Mouse (Mus musculus) heart, postnatal 25 days (tissue): ENCODE data around the gene Atp13a2. TPM values are rescaled to one million over a fixed set of nuclear protein-coding genes. Genes with fewer than 3 reads are reported as not detected.

ENCODE experiments used
- DNase-seq: peaks from one replicate; pipeline ENCODE4 v3.0.0; 2022; ENCODE audit warnings: low spot score
- intact Hi-C: fragments of 180-260 bp; cut with DNase I; formaldehyde crosslinking; loops from one replicate; pipeline ENCODE4 v1.15.1; 2025
- total RNA-seq, 2 experiments: library from RNA; stranded (reverse); gene quantifications; 2 replicates each; pipeline ENCODE4 v1.2.3; 2021

Gene Atp13a2
- total RNA-seq, 2 experiments from 2014 or later = 16.5 to 19.4 TPM

GRCm38 (mm10) chr4:141020811-141021613 lies 34.3 kb downstream of the Atp13a2 start:
- intact Hi-C loops = no loop called here
- peak; percentile 55 for DNase-seq

GRCm38 (mm10) chr4:141021614-141021929 lies 34.9 kb downstream of the Atp13a2 start:
- DNase-seq = no peak
- intact Hi-C loops = no loop called here

GRCm38 (mm10) chr4:141024052-141024451 lies 37.4 kb downstream of the Atp13a2 start:
- no peak for DNase-seq
- intact Hi-C loops = no loop called here

- intact Hi-C loops = no loop called here
- no peak for DNase-seq
Measured at GRCm38 (mm10) chr4:141024992-141025391, 38.3 kb downstream of the Atp13a2 start.

- no peak for DNase-seq
- intact Hi-C loops = loop anchor here (1.0 to 10.0 kb wide), 3 partner anchors 48 to 236 kb away; no protein-coding TSS in a partner anchor
Measured at GRCm38 (mm10) chr4:141030541-141031206, 44.0 kb downstream of the Atp13a2 start.

GRCm38 (mm10) chr4:141031733-141032132 lies 45.1 kb downstream of the Atp13a2 start:
- intact Hi-C loops = loop anchor here (1.0 to 10.0 kb wide), 3 partner anchors 49 to 237 kb away; no protein-coding TSS in a partner anchor
- peak; percentile 56 for DNase-seq

- DNase-seq = no peak
- intact Hi-C loops = loop anchor here (5.0 to 10.0 kb wide), 2 partner anchors 52 to 239 kb away; no protein-coding TSS in a partner anchor
Measured at GRCm38 (mm10) chr4:141033606-141034549, 47.2 kb downstream of the Atp13a2 start.

- DNase-seq = no peak
- intact Hi-C loops = no loop called here
Measured at GRCm38 (mm10) chr4:141041117-141041516, 54.4 kb downstream of the Atp13a2 start.

GRCm38 (mm10) chr4:141044816-141045215 lies 58.1 kb downstream of the Atp13a2 start:
- intact Hi-C loops = loop anchor here (1.0 kb wide), 1 partner anchor 20 kb away; no protein-coding TSS in a partner anchor
- DNase-seq = no peak

- intact Hi-C loops = no loop called here
- DNase-seq = no peak
Measured at GRCm38 (mm10) chr4:141048810-141049475, 62.3 kb downstream of the Atp13a2 start.

GRCm38 (mm10) chr4:141049476-141049835 lies 62.8 kb downstream of the Atp13a2 start:
- no peak for DNase-seq
- intact Hi-C loops = no loop called here

GRCm38 (mm10) chr4:141052442-141052841 lies 65.8 kb downstream of the Atp13a2 start:
- intact Hi-C loops = no loop called here
- DNase-seq = no peak

GRCm38 (mm10) chr4:141053138-141053537 lies 66.5 kb downstream of the Atp13a2 start:
- no peak for DNase-seq
- intact Hi-C loops = no loop called here

- intact Hi-C loops = no loop called here
- no peak for DNase-seq
Measured at GRCm38 (mm10) chr4:141053568-141054161, 67.0 kb downstream of the Atp13a2 start.

Other genes with a start within 250 kb of the Atp13a2 start
- gene Padi6, start 244.2 kb upstream of the Atp13a2 start, total RNA-seq = not detected
- under 1 TPM; 0.73 to 0.98 TPM for gene Padi4, start 212.6 kb upstream of the Atp13a2 start, total RNA-seq
- gene Padi3, start 176.2 kb upstream of the Atp13a2 start, total RNA-seq = under 1 TPM in 1 of 2 experiments, not detected in 1; 0.20 TPM
- not detected for gene Padi1, start 141.1 kb upstream of the Atp13a2 start, total RNA-seq
- under 1 TPM; 0.42 to 0.81 TPM for gene Padi2, start 80.5 kb upstream of the Atp13a2 start, total RNA-seq
- gene Sdhb, start 25.7 kb upstream of the Atp13a2 start, total RNA-seq = 1,000 to 10,000 TPM; 1,213 to 1,269 TPM
- 1 to 10 TPM; 6.7 to 6.9 TPM for gene Mfap2, start 23.5 kb downstream of the Atp13a2 start, total RNA-seq
- 1 to 10 TPM; 5.1 to 5.4 TPM for gene Crocc, start 73.7 kb downstream of the Atp13a2 start, total RNA-seq
- 10 to 100 TPM; 17.2 TPM for gene Necap2, start 91.5 kb downstream of the Atp13a2 start, total RNA-seq
- gene Spata21, start 101.5 kb downstream of the Atp13a2 start, total RNA-seq = not detected
- 10 to 100 TPM; 85.1 to 96.1 TPM for gene Szrd1, start 152.9 kb downstream of the Atp13a2 start, total RNA-seq
- gene Fbxo42, start 161.0 kb downstream of the Atp13a2 start, total RNA-seq = 10 to 100 TPM in 1 of 2 experiments, 1 to 10 TPM in 1; 10.0 to 10.1 TPM
- under 1 TPM; 0.45 to 0.60 TPM for gene Rsg1, start 227.1 kb downstream of the Atp13a2 start, total RNA-seq